Mouse (Mus musculus) embryonic facial prominence, embryonic 14.5 days (tissue): ENCODE results near the gene Phyhipl. TPM values are rescaled to one million over a fixed set of nuclear protein-coding genes. Genes with fewer than 3 reads are reported as not detected.

Experiments
- ATAC-seq: fragments of 200-750 bp; cut with Nextera tagmentation; 2 replicates; pipeline ENCODE4 v1.8.0; 2017; ENCODE audit warnings: low read depth, moderate number of reproducible peaks, moderate TSS enrichment
- DNase-seq: peaks from one replicate; pipeline ENCODE4 v3.0.0-alpha.2; 2015; ENCODE audit warnings: low spot score
- H3K27ac ChIP-seq: fragments of 300-500 bp; sonication (generic); replicated peaks from 2 replicates; pipeline ENCODE4 v1.5.1; 2014; ENCODE audit warnings: low read depth, mild to moderate bottlenecking, low read length, moderate library complexity
- H3K27me3 ChIP-seq: fragments of 300-500 bp; sonication (generic); replicated peaks from 2 replicates; pipeline ENCODE4 v1.6.1; 2014; ENCODE audit warnings: low read length; ENCODE audit not compliant: control insufficient read depth, insufficient read depth
- H3K36me3 ChIP-seq: fragments of 300-500 bp; sonication (generic); 2 replicates; pipeline ENCODE4 v1.6.1; 2014; ENCODE audit warnings: low read length, mixed read lengths; ENCODE audit not compliant: control insufficient read depth, insufficient read depth
- H3K4me1 ChIP-seq: fragments of 300-500 bp; sonication (generic); 2 replicates; pipeline ENCODE4 v1.6.1; 2014; ENCODE audit warnings: antibody characterized with exemption, low read length; ENCODE audit not compliant: control insufficient read depth, insufficient read depth
- H3K4me2 ChIP-seq: fragments of 300-500 bp; sonication (generic); 2 replicates; pipeline ENCODE4 v1.6.1; 2014; ENCODE audit warnings: low read depth, mild to moderate bottlenecking, low read length, moderate library complexity, mixed read lengths
- H3K4me3 ChIP-seq: fragments of 300-500 bp; sonication (generic); 2 replicates; pipeline ENCODE4 v1.5.1; 2014; ENCODE audit warnings: low read depth, mild to moderate bottlenecking, low read length
- H3K9ac ChIP-seq: fragments of 300-500 bp; sonication (generic); 2 replicates; pipeline ENCODE4 v1.6.1; 2014; ENCODE audit warnings: low read depth, mild to moderate bottlenecking, low read length, moderate library complexity, mixed read lengths
- H3K9me3 ChIP-seq: fragments of 300-500 bp; sonication (generic); 2 replicates; pipeline ENCODE4 v1.6.1; 2016; ENCODE audit warnings: low read length; ENCODE audit not compliant: control insufficient read depth
- WGBS: fragments of 180-500 bp; shearing (Covaris S2); extraction: QIAGEN DNeasy Blood & Tissue Kit; methylation state at CpG from one replicate; pipeline ENCODE4 v1.1.7; 2014; 5-methylcytosine and 5-hydroxymethylcytosine counted together
- polyA plus RNA-seq: library from polyadenylated mRNA; unstranded; fragments of >200 nt; fragmentation: Nextera tagmentation; extraction: Ambion mirVana; gene quantifications from 2 replicates; pipeline ENCODE4 v1.2.1, GENCODE M21; 2014

The Phyhipl gene
- polyA plus RNA-seq, 1 experiment from 2014 or later, result 6.2 TPM

DNA sequence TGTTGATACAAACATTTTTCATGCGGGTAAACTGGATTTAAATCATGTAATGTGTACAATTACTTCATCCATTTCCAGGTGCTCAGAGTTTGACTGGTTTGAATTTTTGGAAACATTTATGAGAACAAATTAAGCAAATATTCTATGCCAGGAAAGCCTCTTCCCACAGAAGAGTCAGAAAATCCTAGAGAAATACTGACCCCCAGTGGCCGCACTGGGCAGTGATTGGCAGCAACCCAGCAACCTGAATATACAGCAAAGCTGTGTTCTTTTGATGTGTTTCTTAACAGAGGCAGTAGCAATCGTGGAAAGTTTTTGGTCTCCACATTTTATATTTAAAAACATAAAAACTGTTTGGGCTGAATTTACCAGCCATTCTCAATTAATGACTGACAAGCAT, 92.1 kb downstream of the Phyhipl start:
- Histone ChIP-seq H3K27ac (no peak overlapping the region), H3K36me3 (no peaks in the 10 kb centered on the region), H3K4me2 (no peak overlapping the region), H3K9me3 (no peaks in the 10 kb centered on the region), H3K27me3 (no peaks in the 10 kb centered on the region), H3K4me3 (no peak overlapping the region), H3K9ac (no peak overlapping the region), H3K4me1 (no peaks in the 10 kb centered on the region)
- ATAC-seq (no peak), DNase-seq (peak; percentile 69)
- 16% methylated on average over 3 of the region's 3 CpGs for WGBS

GRCm38 (mm10) chr10:70552531-70552930, 103.2 kb downstream of the Phyhipl start:
- Histone ChIP-seq H3K4me3 (no peak overlapping the region), H3K36me3 (peaks cover 15% of the 10 kb centered on the region; the same call in 1 of the 2 replicates), H3K9me3 (no peaks in the 10 kb centered on the region), H3K27ac (no peak overlapping the region), H3K9ac (no peak overlapping the region), H3K4me1 (no peaks in the 10 kb centered on the region), H3K27me3 (no peaks in the 10 kb centered on the region), H3K4me2 (no peak overlapping the region)
- ATAC-seq (no peak), DNase-seq (no peak)
- 94% methylated on average over 3 of the region's 3 CpGs for WGBS

- H3K4me2 ChIP-seq, result no peak overlapping the region
- no peak overlapping the region for H3K4me3 ChIP-seq
- no peak overlapping the region for H3K27ac ChIP-seq
- no peaks in the 10 kb centered on the region for H3K9me3 ChIP-seq
- H3K4me1 ChIP-seq, result no peaks in the 10 kb centered on the region
- no peaks in the 10 kb centered on the region for H3K36me3 ChIP-seq
- 73% methylated on average over 6 of the region's 6 CpGs for WGBS
- peak; percentile 32 for DNase-seq
- no peak overlapping the region for H3K9ac ChIP-seq
- no peaks in the 10 kb centered on the region for H3K27me3 ChIP-seq
- ATAC-seq, result peak; percentile 53; the same call in 1 of the 2 replicates
Observed at GRCm38 (mm10) chr10:70542857-70543256, 112.9 kb downstream of the Phyhipl start.

GRCm38 (mm10) chr10:70540456-70541195, 115.1 kb downstream of the Phyhipl start:
- no peak overlapping the region for H3K27ac ChIP-seq
- H3K9ac ChIP-seq, result no peak overlapping the region

DNA sequence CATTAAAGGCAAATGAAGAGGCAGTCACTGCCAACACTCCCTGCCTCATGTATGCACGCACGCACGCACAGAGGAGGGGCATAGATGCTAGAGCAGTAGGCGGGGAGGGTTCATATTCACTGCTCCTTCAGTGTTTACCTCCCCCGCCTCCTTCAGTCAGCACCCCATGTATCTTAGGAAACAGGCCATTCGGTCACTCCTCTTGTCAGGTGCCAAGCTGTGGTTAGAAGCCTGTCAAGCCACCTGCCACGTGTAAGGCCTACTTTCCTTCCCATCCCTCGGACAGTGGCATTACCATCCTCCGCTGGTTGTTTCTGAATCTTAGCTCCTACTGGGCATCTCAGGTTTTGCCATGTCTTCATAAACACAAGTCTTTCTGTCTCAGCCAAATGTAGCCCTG, 116.5 kb downstream of the Phyhipl start:
- no peak for ATAC-seq
- no peaks in the 10 kb centered on the region for H3K27me3 ChIP-seq
- H3K9ac ChIP-seq, result no peak overlapping the region
- no peak for DNase-seq
- 0 out of 2 replicates have a peak, but pooled peaks cover 4% of the 10 kb centered on the region for H3K36me3 ChIP-seq
- H3K4me1 ChIP-seq, result no peaks in the 10 kb centered on the region
- H3K4me2 ChIP-seq, result no peak overlapping the region
- WGBS, result 87% methylated on average over 9 of the region's 9 CpGs
- no peak overlapping the region for H3K27ac ChIP-seq
- no peak overlapping the region for H3K4me3 ChIP-seq
- H3K9me3 ChIP-seq, result no peaks in the 10 kb centered on the region

More at GRCm38 (mm10) chr10:70540456-70541195, 115.1 kb downstream of the Phyhipl start:
- WGBS, result 82% methylated on average over 9 of the region's 9 CpGs
- Histone ChIP-seq H3K4me2 (no peak overlapping the region), H3K27me3 (no peaks in the 10 kb centered on the region), H3K9me3 (no peaks in the 10 kb centered on the region), H3K4me3 (no peak overlapping the region), H3K36me3 (no peaks in the 10 kb centered on the region), H3K4me1 (no peaks in the 10 kb centered on the region)
- DNase-seq (peak; percentile 72), ATAC-seq (0 out of 2 replicates have a peak, but pooled peaks have one; percentile 30)

- H3K9me3 ChIP-seq, result no peaks in the 10 kb centered on the region
- H3K36me3 ChIP-seq, result 0 out of 2 replicates have a peak, but pooled peaks cover 4% of the 10 kb centered on the region
- H3K27ac ChIP-seq, result no peak overlapping the region
- no peak overlapping the region for H3K4me3 ChIP-seq
- no peak for ATAC-seq
- H3K4me1 ChIP-seq, result no peaks in the 10 kb centered on the region
- 84% methylated on average over 10 of the region's 10 CpGs for WGBS
- H3K4me2 ChIP-seq, result no peak overlapping the region
- H3K27me3 ChIP-seq, result no peaks in the 10 kb centered on the region
- DNase-seq, result no peak
- no peak overlapping the region for H3K9ac ChIP-seq
Observed at GRCm38 (mm10) chr10:70537694-70538093, 118.1 kb downstream of the Phyhipl start.

DNA sequence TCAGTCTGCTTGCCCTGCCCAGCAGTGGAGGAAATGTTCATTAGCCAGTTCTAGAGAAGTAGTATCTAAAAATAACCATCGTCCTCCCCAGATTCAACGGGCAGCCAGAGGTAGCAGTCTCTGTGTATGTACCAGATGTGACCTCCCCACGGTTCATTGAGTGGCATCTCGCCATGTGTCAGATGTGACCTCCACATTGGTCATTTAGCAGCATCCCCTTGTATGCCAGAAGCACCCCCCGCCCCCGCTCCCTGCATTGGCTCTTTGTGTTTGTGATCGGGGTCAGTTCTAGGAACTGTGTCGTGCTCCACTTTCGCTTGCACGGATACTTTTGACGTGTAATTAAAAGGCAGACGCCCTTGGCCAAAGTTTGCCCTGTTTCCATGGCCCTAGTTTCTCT, 120.4 kb downstream of the Phyhipl start:
- Histone ChIP-seq H3K9me3 (no peaks in the 10 kb centered on the region), H3K4me1 (no peaks in the 10 kb centered on the region), H3K27me3 (no peaks in the 10 kb centered on the region), H3K4me3 (no peak overlapping the region), H3K4me2 (no peak overlapping the region), H3K27ac (no peak overlapping the region), H3K9ac (no peak overlapping the region), H3K36me3 (0 out of 2 replicates have a peak, but pooled peaks cover 4% of the 10 kb centered on the region)
- no peak for ATAC-seq
- WGBS, result 79% methylated on average over 12 of the region's 12 CpGs
- DNase-seq, result no peak

- H3K9ac ChIP-seq, result no peak overlapping the region
- DNase-seq (no peak), ATAC-seq (no peak)
- no peak overlapping the region for H3K27ac ChIP-seq
- no peaks in the 10 kb centered on the region for H3K4me1 ChIP-seq
- no peaks in the 10 kb centered on the region for H3K9me3 ChIP-seq
- 0 out of 2 replicates have a peak, but pooled peaks cover 4% of the 10 kb centered on the region for H3K36me3 ChIP-seq
- no peak overlapping the region for H3K4me2 ChIP-seq
- no peaks in the 10 kb centered on the region for H3K27me3 ChIP-seq
- no peak overlapping the region for H3K4me3 ChIP-seq
- WGBS, result 91% methylated on average over 10 of the region's 10 CpGs
Observed at GRCm38 (mm10) chr10:70534571-70534970, 121.2 kb downstream of the Phyhipl start.

GRCm38 (mm10) chr10:70533986-70534385, 121.8 kb downstream of the Phyhipl start:
- Histone ChIP-seq H3K9me3 (no peaks in the 10 kb centered on the region), H3K27ac (no peak overlapping the region), H3K4me3 (no peak overlapping the region), H3K36me3 (0 out of 2 replicates have a peak, but pooled peaks cover 4% of the 10 kb centered on the region), H3K4me1 (no peaks in the 10 kb centered on the region), H3K9ac (no peak overlapping the region), H3K27me3 (no peaks in the 10 kb centered on the region), H3K4me2 (no peak overlapping the region)
- 82% methylated on average over 12 of the region's 12 CpGs for WGBS
- no peak for DNase-seq
- no peak for ATAC-seq
